In the genomic region with DNA sequence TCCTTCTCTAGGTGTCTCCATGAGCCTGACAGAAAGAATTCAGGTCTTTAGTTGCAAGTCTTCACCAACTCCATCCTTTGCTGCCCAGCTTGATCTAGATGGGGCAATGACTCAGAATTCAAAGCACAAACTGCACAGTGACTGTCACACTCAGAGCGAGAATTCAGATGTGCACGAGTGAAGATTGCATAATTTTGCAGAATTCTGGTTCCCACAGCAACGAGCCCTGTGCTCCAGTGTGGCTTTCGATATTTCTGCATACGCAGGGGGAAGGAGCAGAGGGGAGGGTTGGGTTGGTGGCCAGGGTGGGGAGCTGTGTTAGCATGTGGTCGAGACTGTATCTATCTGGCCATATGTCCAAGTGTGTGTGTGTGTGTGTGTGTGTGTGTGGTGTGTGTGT, we compare ENCODE assay signal across 9 mouse cellular contexts. TPM values are rescaled to one million over a fixed set of nuclear protein-coding genes. Genes with fewer than 3 reads are reported as not detected.
DNase-seq lines count a peak whose midpoint lies in the region; ATAC-seq lines count a peak whose summit lies in the region.
"Had no signal": no experiment of that assay in that cellular context is flagged by ENCODE, and none has a peak within 500 bp of the region (broad histone marks: within the 10 kb centered on the region; RNA-seq: fewer than 3 reads in every experiment).

No protein-coding gene starts in this region.

- 44% methylated on average over 6 of the region's 6 CpGs for WGBS in midbrain, embryonic 16.5 days

- DNase-seq in cerebellum, adult 11-12 months = peak; percentile 19
- DNase-seq in adipocyte (ENCODE audit: low spot score) = peak; percentile 29
- peak; percentile 53 to 87 for DNase-seq in layer of hippocampus, adult 18-20 months (ENCODE audit: low spot score in 2 of 2)
- DNase-seq in heart, adult 18-20 months = no peak
- no peak for DNase-seq in urinary bladder, postnatal 4 days (ENCODE audit: low spot score in 2 of 2)
- no peak for DNase-seq in heart, postnatal 4 days
- DNase-seq: kidney, adult 9 months had no signal

- H3K27me3 ChIP-seq in midbrain, embryonic 16.5 days (ENCODE audit: control insufficient read depth, insufficient read depth, low read depth, low read length) = no peaks in the 10 kb centered on the region

- no peaks in the 10 kb centered on the region for H3K9me3 ChIP-seq in midbrain, embryonic 16.5 days (replicated peaks; ENCODE audit: control insufficient read depth, low read length, poor library complexity, severe bottlenecking)

- H3K9ac ChIP-seq in midbrain, embryonic 16.5 days (ENCODE audit: low read depth, low read length) = no peak overlapping the region; the same call in 1 of the 2 replicates

- H3K4me1 ChIP-seq in midbrain, embryonic 16.5 days (ENCODE audit: control insufficient read depth, insufficient read depth, low read length) = no peaks in the 10 kb centered on the region

- no peaks in the 10 kb centered on the region for H3K36me3 ChIP-seq in midbrain, embryonic 16.5 days (ENCODE audit: control insufficient read depth, insufficient read depth, low read length)

- H3K4me3 ChIP-seq in midbrain, embryonic 16.5 days (ENCODE audit: low read depth, low read length) = no peak overlapping the region

- no peak for ATAC-seq in cerebellum, adult (ENCODE audit: insufficient number of reproducible peaks, low FRiP score, low TSS enrichment)
- peak; percentile 77 for ATAC-seq in midbrain, embryonic 16.5 days

- H3K4me2 ChIP-seq in midbrain, embryonic 16.5 days (ENCODE audit: low read length) = no peak overlapping the region

- H3K27ac ChIP-seq in midbrain, embryonic 16.5 days (ENCODE audit: low read length) = no peak overlapping the region; the same call in 1 of the 2 replicates

RNA-seq across cellular contexts. Expression of a gene that starts 28.8 kb away (rescaled TPM):
- under 1 TPM in 1 of 2 experiments, not detected in 1; 0.57 TPM for total RNA-seq in layer of hippocampus, adult 18-20 months (2021)
- polyA plus RNA-seq in midbrain, embryonic 16.5 days (2015; fragmentation: Nextera tagmentation; extraction: Ambion mirVana) = 0.06 TPM in 1 of 2 replicates, not detected in the other
- total RNA-seq in heart, adult 18-20 months (2021) = 1 to 10 TPM in 1 of 2 experiments, under 1 TPM in 1; 0.17 to 1.2 TPM
- under 1 TPM in 1 of 2 experiments, not detected in 1; 0.17 TPM for total RNA-seq in heart, postnatal 4 days (2021)

RNA-seq across cellular contexts. Expression of a gene that starts 38.5 kb away (rescaled TPM):
- 1 to 10 TPM in 1 of 2 experiments, under 1 TPM in 1; 0.89 to 1.4 TPM for total RNA-seq in layer of hippocampus, adult 18-20 months (2021)
- polyA plus RNA-seq in midbrain, embryonic 16.5 days (2015; fragmentation: Nextera tagmentation; extraction: Ambion mirVana) = 0.27 and 0.30 TPM in 2 replicates
- 1 to 10 TPM; 2.1 TPM for total RNA-seq in heart, adult 18-20 months (2021)
- 1 to 10 TPM; 2.1 to 2.3 TPM for total RNA-seq in heart, postnatal 4 days (2021)

Comparison
In these comparisons a context has a peak if more than half of its experiments do, and no peak if none do; other contexts are left out.
1. DNase-seq: peak in cerebellum, adult 11-12 months (single experiment), adipocyte (single experiment) and layer of hippocampus, adult 18-20 months (2 of 2); none in heart, adult 18-20 months (0 of 2), urinary bladder, postnatal 4 days (0 of 2) and heart, postnatal 4 days (single experiment).